Mouse (Mus musculus) ES-CJ7 (cell line): ENCODE measurements around the gene Plagl2.
"Not testable (repeated sequence)": the region's sequence is repeated elsewhere in the genome, so short reads cannot be mapped to it uniquely, and the experiment has no call there.

Experiments
- DNase-seq: peaks from one replicate; pipeline ENCODE4 v3.0.0; 2011; ENCODE audit warnings: low read depth, low spot score

The Plagl2 gene

DNA sequence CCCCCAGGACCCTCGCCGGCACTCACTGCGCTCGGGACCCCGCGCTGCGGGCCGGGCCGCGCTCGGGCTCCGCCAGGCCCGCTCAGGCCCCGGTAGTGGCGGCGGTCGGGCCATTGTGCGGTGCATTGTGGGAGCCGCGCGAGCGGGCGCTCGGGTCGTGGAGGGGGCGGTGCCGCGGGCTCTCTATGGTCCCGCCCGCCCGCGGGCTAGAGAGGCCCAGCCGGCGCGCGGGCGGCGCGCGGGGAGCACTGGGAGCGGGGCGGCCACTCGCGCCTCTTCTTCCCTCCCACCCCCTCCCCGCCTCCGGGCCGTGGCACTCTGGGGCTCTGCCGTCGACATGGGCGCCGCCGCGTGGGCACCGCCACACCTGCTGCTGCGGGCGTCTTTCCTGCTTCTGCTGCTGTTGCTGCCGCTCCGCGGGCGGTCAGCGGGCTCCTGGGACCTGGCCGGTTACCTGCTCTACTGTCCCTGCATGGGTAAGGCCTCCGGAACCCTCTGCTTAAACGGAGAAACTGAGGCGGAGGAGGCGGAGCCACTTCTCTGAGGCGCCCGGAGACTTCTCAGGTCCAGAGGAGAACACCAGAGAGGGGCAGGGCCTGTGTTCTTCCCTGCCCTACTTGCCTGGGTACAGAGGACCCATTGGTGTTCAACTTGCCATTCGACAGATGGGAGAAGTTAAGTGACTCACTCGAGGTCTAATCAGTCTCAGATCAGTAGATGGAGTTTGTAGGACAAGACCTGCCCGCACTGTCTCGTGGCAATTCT lies at the start of gene Plagl2, which contains the start of gene Pofut1:
TSS of gene Plagl2 (minus strand) at position 177 of the 765 bp plus-strand sequence.
TSS of gene Pofut1 (plus strand) at position 284 of the 765 bp plus-strand sequence.
- DNase-seq = peak; percentile 86

DNA sequence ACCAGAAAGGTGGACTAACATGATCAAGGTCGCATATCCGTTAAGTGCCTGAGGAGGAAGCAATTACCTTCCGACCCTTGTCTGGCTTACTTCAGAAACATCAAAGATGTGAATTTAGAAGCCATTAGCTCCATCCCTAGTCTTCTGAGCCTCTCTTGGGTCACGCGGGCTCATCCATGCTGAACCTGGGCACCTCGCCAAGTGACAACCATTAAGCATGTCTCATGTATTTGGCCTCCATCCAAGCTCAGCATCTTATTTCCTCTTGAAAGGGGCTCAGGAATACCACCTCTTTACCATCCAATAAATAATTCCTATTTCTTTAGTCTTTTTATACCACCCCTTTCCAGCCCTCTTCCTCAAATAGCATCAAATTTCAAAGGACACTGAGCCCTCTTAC lies 46.6 kb upstream of the Plagl2 start:
- no peak for DNase-seq

DNA sequence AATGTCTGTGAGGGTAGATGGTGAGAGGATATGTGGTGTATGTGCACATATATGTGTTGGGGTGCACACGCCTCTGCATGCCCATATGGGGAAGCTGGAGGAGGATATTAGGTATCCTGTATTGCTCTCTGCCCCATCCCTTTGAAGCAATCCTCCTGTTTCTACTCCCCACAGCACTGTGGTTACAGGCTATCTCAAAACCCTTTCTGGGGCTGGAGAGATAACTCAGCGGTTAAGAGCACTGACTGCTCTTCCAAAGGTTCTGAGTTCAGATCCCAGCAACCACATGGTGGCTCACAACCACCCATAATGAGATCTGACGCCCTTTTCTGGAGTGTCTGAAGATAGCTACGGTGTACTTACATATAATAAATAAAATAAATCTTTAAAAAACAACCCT lies 45.3 kb upstream of the Plagl2 start:
- no peak for DNase-seq

DNA sequence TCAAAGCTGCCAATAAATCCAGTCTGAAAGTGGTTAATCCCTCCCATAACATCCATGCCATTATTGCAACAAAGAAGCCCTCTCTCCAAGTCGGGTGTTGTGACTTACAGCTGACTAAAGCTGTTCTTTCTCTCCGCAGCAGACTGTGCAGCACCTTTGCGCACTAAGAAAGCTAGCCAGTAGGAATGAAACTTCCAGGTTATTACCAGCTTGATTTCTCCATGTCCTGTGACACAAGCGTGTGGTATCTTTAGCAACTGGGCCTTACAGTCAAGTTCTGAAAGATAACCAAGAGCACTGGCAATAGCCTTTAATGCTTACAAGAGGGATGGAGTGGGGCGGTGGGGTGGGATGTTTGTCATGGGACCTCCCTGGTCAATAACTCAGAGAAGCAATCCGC lies 42.7 kb upstream of the Plagl2 start:
- no peak for DNase-seq

DNA sequence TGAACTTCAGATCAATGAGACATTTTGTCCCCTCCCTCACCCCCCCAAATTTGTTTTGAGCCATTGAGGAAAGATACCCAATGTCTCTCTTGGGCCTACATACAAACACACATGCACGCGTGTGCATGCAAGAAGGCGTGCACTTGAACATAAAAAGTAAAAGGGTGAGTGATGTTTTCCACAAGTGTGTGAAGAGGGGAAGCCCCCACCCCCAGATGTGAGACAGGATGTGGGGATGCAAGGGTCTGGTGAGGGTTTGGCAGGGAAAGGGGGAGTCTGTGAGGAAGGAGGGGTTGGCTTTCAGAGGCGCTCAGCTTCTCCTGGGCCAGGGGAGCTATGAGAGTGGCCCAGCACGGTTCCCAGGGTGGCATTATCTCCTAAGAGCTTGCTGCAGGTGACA lies 37.1 kb upstream of the Plagl2 start:
- DNase-seq = no peak

DNA sequence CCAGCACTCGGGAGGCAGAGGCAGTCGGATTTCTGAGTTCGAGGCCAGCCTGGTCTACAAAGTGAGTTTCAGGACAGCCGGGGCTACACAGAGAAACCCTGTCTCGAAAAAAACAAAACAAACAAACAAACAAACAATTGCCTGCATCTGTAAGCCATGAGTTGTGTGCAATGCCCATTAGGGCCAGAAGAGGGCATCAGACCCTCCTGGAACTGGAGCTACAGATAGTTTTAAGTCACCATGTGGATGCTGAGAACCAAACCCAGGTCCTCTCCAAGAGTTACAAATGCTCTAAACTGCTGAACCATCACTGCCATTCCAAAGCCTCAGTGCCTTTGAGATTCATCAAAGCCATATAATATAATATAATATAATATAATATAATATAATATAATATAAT lies 35.6 kb upstream of the Plagl2 start:
- peak; percentile 62 for DNase-seq

DNA sequence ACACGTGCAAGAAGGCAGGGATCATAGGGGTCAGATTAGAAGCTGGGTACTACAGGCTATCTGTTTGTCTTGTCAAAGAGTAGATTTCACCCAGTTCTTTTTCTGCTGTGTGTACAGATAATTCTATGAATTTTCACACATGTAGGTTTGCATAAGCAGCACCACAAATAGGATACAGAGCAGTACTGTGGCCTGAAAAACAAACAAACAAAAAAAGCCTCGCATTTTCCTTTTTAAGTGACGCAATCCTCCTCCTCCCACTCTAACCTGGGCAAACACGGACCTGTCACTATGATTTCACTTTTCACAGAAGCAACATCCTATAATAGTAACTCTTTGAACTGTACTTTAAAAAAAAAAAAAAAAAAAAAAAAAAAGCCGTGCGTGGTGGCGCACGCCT lies 35.2 kb upstream of the Plagl2 start:
- DNase-seq = no peak

DNA sequence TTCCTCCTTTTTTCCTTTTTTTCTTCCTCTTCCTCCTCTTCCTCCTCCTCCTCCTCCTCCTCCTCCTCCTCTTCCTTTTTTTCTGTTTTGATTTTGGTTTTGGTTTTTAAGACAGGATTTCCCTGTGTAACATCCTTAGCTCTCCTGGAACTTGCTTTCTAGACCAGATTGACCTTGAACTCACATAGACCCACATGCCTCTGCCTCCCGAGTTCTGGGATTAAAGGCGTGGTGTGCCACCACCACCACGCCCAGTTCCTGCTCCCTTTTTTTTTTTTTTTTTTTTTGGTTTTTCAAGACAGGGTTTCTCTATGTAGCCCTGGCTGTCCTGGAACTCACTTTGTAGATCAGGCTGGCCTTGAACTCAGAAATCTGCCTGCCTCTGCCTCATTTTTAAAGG lies 34.4 kb upstream of the Plagl2 start:
- peak; percentile 67 for DNase-seq

DNA sequence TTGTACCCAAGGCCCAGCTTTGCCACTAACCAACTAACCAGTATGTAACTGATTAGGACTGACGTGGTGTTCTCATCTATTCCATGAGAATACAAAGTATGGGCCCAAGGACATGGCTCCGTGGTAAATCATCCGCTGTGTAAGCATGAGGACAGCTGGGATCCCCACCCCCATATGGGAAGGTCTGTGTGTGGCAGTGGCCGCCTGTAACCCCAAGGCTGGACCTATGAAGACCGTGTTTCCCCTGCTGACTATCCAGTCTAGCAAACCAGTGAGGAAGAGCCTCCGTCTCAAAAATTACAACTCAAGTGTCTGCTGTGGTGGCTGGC lies 33.7 kb upstream of the Plagl2 start:
- no peak for DNase-seq

DNA sequence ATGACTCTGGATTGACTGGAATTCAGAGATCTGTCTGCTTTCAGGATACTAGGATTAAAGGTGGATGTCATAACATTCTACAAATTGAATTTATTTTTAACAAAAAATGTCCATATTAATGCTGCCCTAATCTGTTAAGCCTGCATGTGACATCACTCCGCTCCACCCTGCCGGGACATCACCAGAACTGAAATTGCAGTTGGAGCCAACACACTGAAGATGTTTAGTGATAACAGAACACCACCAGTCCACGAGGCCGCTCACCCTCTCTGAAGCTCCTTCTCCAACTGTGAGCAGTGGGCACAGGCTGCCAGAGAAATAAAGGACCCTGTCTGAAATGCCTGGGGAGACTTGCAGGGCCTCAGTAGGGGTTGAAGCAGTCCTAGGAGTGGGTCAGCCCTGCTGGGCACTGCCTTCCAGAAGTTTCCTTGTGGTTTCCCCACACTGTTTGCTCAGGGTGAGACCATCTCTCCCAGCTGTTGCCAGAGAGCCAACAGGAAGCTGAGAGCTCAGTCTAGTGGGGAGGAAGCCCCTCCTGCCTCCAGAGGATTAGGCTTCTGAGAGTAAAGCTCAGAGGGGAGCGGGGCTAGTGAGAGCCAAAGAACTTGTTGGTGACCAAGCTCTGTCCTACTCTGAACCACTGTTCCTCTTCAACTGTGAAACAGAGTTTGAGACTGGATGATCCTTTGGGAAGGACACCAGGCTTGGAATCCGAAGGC lies 33.1 kb upstream of the Plagl2 start:
- not testable (repeated sequence) for DNase-seq

DNA sequence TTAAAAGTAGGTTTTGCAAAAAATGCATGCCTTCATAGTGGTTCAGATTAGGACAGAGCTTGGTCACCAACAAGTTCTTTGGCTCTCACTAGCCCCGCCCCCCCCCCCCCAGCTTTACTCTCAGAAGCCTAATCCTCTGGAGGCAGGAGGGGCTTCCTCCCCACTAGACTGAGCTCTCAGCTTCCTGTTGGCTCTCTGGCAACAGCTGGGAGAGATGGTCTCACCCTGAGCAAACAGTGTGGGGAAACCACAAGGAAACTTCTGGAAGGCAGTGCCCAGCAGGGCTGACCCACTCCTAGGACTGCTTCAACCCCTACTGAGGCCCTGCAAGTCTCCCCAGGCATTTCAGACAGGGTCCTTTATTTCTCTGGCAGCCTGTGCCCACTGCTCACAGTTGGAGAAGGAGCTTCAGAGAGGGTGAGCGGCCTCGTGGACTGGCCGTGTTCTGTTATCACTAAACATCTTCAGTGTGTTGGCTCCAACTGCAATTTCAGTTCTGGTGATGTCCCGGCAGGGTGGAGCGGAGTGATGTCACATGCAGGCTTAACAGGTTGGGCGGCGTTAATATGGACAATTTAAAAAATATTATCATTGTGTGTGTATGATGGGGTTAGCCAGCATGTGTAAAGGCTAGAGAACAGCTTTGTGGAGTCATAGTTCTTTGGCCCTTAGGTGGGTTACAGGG lies 29.1 kb upstream of the Plagl2 start:
- DNase-seq = not testable (repeated sequence)

DNA sequence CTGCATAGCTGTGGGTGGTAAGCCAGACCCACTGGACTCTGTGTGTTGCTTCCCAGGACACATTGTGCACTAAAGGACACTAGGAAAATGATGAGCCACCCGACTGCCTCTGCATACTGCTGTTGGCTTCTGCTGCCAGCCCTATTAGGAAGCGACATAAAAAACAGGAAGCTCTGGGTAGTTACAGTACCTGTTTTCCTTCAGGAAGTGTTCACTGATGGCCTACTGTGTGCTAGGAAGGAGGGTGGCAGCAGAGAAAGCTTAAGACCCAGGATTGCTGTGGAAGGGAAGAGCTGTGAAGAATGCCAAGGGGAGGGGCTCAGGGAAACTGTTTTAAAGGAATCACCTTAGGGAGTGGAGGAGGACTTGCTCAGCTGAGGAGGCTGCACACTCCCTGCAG lies 26.1 kb upstream of the Plagl2 start:
- no peak for DNase-seq

DNA sequence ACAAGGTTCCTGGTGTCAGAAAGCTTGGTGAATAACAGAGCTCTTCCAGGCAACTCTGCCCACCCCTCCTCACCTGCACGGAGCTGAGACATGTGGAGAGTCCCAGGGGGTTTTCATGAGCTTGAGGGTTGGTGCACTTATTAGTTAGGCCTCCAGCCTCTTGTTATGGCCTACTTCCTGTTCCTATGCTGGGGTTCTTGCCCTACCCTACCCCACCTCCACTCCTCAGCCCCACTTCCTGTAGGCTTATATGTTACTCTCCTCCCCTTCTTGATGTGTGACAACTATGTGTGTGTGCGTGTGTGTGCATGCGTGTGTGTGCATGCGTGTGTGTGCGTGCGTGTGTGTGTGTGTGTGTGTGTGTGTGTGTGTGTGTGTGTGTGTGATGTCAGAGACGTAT lies 21.8 kb upstream of the Plagl2 start:
- no peak for DNase-seq

DNA sequence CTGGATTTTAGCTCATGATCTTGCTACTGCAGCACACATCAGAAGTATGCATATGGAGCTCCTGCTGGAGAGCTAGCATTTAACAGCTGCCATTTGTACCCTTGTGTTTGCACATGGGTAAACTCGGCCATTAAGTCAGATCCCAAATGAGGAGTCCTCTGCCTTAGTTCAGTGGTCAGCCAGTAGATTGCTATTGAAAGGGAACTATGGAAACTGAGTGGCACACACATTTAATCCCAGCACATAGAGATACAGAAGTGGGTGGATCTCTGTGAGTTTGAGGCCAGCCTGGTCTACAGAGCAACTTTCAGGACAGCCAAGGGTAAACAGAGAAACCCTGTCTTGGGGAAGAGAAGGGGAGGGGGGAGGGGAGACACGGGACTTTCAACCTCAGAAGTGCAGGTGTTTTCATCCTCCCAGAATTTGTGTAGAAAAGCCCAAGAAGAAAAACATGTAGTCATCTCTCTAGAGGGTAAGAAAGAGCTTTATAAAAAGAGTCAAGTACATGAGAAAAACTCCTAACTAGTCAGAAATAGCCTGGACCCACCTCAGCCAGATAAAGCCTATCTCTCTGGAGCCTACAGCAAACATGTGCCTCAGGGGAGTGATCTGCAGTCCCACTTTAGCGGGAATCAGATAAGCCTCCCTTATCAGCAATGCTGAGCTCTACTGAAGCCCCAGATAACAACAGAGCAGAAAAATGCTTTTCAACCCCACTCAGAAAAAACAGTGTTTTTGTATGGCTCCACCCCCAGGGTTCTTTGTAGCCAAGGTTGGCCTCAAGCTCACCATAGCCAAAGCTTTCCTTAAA lies 18.8 kb upstream of the Plagl2 start:
- no peak for DNase-seq

DNA sequence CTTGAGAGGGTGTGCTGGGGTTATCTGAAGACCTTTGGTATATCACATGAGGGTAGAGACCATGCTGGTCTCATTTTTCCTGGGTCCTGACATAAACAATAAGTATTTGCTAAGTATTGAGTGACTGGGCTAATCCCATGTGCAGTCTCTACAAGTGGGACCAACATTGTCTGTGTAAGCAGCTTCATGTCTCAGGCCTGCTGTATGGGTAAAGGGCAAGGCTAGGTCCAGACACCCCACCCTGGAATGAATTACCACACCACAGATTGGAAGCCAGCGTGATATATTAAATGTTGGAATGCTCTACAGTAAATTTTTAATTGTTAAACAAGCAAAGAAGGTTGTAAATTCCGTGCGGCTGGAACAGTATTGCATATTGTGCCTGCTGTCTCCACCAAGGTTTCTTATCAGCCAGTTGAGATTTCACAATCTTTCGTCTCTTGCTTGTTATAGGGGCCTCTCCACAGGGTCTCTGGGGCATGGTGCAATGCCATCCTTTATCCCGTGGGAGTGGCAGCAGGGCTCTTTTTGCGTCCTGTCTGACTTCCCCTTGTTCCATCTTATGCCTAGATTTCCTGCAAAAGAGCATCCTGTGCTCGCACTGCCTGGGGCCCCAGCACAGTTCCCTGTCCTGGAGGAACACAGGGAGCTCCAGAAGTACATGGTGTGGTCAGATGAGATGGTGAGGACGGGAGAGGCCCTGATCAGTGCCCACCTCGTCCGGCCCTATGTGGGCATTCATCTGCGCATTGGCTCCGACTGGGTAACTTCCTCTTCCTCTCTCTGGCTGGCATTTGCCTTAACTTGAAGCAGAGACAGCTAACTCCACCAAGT lies 18.0 kb upstream of the Plagl2 start:
- DNase-seq = no peak

DNA sequence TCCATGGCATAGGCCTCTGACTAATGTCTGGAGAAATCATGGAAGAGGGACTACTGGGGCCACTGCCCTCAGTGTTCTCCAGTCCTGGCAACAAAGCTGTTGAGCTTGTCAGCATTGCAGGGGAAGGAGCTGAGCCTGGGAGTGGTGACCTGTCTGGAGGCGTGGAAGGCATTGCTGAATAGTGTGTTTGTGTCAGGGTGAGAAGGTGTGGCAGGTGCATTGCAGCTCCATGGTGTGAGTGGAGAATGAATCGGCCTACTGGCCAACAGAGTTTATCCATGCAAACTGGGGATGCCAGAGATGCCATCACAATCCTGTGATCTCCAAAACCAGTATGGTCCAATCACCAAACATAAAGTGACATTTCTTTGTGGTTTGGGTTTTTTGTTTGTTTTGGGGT lies 15.4 kb upstream of the Plagl2 start:
- no peak for DNase-seq

DNA sequence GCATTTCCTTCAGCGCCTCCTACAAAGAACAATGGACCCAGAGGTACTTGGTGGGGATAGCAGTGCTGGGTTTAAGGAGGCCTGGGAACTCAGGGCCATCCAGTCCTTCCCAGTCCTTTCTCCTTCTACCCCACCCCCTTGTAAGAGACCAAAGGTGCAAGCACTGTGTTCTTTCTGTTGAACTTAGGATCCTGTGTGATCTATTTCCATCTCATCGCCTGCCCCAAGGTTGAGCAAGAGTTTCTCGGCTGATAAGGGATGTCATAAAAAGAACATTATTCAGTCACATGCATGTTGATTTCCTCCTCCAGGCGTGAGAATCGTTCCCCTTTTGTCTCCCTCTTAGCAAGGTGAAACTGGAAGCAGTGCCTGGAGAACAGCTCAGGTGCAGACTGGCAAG lies 8.5 kb upstream of the Plagl2 start:
- DNase-seq = no peak

DNA sequence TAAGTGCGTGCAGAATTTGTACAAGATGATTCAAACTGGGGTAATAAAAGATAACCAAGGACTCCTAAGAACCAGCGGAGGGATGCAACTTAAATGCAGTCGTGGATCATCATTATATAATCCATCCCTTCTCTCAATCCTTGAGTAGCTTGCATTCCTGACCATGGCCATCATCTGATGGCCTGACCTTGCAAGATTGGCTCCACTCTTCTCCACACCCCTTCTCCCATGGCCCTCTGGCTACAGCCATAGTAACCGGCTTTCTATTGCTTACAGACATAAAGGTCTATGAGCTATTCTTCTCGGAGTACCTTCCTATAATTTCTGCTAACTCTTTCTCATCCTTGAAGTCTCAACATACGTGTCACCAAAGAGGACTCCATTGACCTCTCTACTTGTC lies 930 bp upstream of the Plagl2 start:
- no peak for DNase-seq

DNA sequence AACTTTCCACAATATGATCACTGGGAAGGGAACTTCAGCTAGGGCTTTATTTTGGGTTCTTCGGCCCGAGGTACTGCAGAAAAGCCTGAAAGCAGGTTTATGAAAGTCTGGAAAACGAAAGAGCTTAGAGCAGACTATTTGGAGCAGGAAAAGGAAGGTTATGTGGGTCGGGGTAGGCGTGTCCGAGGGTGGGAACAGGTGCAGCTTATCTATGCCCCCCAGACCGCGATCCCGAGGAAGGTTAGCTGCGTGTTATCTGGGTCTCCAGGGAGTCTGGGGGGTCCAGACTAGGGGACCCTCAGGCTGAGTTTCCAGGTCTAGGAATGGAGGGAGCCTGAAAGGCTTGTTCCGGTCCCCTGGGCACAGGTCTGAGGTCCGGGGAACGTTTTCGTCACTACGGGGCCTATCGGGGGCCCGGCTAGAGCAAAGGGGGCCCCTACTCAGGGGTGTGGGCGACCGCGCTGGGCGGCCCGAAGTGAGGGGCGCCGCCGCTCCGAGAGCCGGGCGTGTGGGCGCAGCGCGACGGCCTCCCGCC lies 458 bp downstream of the Plagl2 start:
- DNase-seq = no peak

DNA sequence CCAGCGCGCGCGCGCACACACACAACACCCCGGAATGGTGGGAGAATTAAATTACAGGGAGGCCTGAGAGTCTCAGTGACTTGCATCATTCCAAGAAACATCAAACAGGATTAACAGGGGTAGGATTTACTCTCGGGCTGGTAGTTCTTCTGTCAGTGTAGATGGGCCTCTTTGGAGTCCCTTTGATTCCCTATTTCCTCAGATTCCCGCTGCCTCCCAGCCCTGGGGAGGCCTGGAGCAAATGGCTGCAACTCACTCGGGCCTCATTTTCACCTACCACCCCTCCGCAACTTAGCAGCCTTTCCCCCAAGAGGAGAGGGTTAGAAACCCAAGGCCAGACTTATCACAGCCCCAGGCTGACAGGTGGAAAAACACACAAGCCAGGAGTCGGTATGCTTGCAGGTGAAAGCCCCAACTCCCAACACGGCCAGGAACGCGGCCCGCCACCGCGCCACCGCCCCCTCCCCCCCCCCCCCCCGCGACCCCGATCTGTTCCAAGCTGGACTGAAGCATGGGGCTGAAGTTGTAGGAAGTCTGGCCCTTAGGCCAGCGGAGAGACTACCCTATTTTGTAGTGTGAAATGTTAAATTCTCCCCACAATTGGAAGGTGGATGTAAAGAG lies 1.3 kb downstream of the Plagl2 start:
- no peak for DNase-seq
